Mouse (Mus musculus) intestine, embryonic 14.5 days (tissue): Measurements from ENCODE around the gene Zfp598. TPM values are rescaled to one million over a fixed set of nuclear protein-coding genes. Genes with fewer than 3 reads are reported as not detected.

Experiments
- ATAC-seq: fragments of 200-750 bp; cut with Nextera tagmentation; replicated peaks from 2 replicates; pipeline ENCODE4 v1.8.0; 2017; ENCODE audit warnings: low read depth, moderate number of reproducible peaks, moderate TSS enrichment, moderate library complexity; ENCODE audit not compliant: low FRiP score, low TSS enrichment
- DNase-seq: peaks from one replicate; pipeline ENCODE4 v3.0.0-alpha.2; 2018; ENCODE audit warnings: low spot score
- H3K27ac ChIP-seq: fragments of 300-500 bp; sonication (generic); 2 replicates; pipeline ENCODE4 v1.5.1; 2014; ENCODE audit warnings: low read depth, mild to moderate bottlenecking, control low read depth
- H3K27me3 ChIP-seq: fragments of 300-500 bp; sonication (generic); replicated peaks from 2 replicates; pipeline ENCODE4 v1.6.1; 2014; ENCODE audit warnings: low read length, control low read depth; ENCODE audit not compliant: control insufficient read depth, insufficient read depth
- H3K36me3 ChIP-seq: fragments of 300-500 bp; sonication (generic); 2 replicates; pipeline ENCODE4 v1.6.1; 2014; ENCODE audit warnings: low read length, control low read depth; ENCODE audit not compliant: control insufficient read depth, insufficient read depth
- H3K4me1 ChIP-seq: fragments of 300-500 bp; sonication (generic); replicated peaks from 2 replicates; pipeline ENCODE4 v1.6.1; 2014; ENCODE audit warnings: low read length, control low read depth, mixed read lengths; ENCODE audit not compliant: control insufficient read depth, insufficient read depth
- H3K4me2 ChIP-seq: fragments of 300-500 bp; sonication (generic); 2 replicates; pipeline ENCODE4 v1.6.1; 2014; ENCODE audit warnings: low read length
- H3K4me3 ChIP-seq: fragments of 300-500 bp; sonication (generic); 2 replicates; pipeline ENCODE4 v1.5.1; 2014; ENCODE audit warnings: low read depth, low read length, control low read depth, mixed read lengths
- H3K9ac ChIP-seq: fragments of 300-500 bp; sonication (generic); 2 replicates; pipeline ENCODE4 v1.6.1; 2014; ENCODE audit warnings: mild to moderate bottlenecking, low read length
- H3K9me3 ChIP-seq: fragments of 300-500 bp; sonication (generic); 2 replicates; pipeline ENCODE4 v1.6.1; 2016; ENCODE audit warnings: low read length, control low read depth; ENCODE audit not compliant: control insufficient read depth
- WGBS: fragments of 180-500 bp; shearing (Covaris S2); extraction: QIAGEN DNeasy Blood & Tissue Kit; methylation state at CpG from one replicate; pipeline ENCODE4 v1.1.7; 2014; 5-methylcytosine and 5-hydroxymethylcytosine counted together
- polyA plus RNA-seq: library from polyadenylated mRNA; unstranded; fragments of >200 nt; fragmentation: Nextera tagmentation; extraction: Ambion mirVana; gene quantifications from 2 replicates; pipeline ENCODE4 v1.2.1, GENCODE M21; 2014

Gene Zfp598
- polyA plus RNA-seq, 1 experiment from 2014 or later = 30.6 TPM

GRCm38 (mm10) chr17:24635694-24636093 is 33.8 kb upstream of the Zfp598 start:
- peaks cover 30% of the 10 kb centered on the region for H3K4me1 ChIP-seq
- peaks cover 10% of the 10 kb centered on the region for H3K36me3 ChIP-seq
- H3K9ac ChIP-seq = no peak overlapping the region
- no peak for ATAC-seq
- no peaks in the 10 kb centered on the region for H3K9me3 ChIP-seq
- H3K4me3 ChIP-seq = no peak overlapping the region
- H3K27ac ChIP-seq = no peak overlapping the region
- WGBS = 94% methylated on average over 5 of the region's 5 CpGs
- H3K27me3 ChIP-seq = no peaks in the 10 kb centered on the region
- no peak for DNase-seq
- no peak overlapping the region for H3K4me2 ChIP-seq

DNA sequence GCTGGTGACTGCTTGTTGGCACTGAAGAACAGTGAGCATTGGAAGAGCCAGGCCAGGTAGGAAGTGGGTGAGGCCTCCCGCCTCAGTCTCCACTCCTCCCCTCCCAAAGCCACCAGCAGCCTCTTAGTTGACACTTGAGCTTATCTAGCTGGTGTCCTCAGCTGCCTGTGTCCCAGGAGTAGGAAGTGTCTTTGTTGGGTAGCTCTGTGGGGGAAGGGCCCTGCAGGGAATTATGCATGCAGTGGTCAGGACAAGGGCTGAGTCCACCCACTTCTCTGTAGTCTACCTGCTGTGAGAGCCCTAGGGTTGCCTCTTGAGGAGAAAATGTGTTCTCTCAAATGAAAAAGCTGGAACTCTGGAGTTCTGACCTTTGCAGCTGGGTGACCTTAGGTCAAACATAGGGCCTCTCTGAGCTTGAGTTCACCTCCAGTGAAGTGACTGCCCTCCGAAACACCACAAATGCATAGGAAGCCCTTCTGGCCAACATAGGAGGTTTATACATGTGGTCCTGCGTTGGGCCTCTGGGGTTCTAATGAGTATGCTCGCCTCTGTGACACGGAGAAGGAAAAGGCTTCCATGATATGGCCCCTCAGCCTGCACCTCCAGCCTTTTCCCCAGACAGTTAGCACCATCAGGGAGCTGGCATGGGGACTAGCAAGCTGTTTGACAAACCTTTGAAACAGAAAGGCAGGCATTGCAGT is 32.6 kb upstream of the Zfp598 start:
- Histone ChIP-seq H3K36me3 (peaks cover 13% of the 10 kb centered on the region), H3K27ac (no peak overlapping the region), H3K4me3 (no peak overlapping the region), H3K4me1 (peaks cover 26% of the 10 kb centered on the region), H3K27me3 (no peaks in the 10 kb centered on the region), H3K9ac (no peak overlapping the region), H3K4me2 (no peak overlapping the region), H3K9me3 (no peaks in the 10 kb centered on the region)
- 65% methylated on average over 5 of the region's 5 CpGs for WGBS
- DNase-seq = no peak
- no peak for ATAC-seq

DNA sequence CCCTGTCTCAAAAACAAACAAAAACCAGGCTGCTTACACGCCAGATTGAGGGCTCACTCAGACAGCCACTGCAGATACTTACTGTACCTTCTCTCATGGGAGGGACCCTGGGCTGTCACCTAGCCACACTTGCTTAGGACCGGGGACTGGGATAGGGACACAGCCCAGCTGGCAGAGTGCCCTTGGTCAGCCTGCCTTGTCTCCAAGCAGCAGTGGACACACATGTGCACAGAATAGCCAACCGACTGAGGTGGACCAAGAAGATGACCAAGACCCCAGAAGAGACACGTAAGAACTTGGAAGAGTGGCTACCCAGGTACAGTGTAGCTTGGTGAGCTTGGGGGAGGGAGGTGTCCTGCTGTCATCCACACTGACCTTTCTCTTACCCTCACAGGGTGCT is 31.3 kb upstream of the Zfp598 start:
- peaks cover 21% of the 10 kb centered on the region for H3K4me1 ChIP-seq
- H3K4me2 ChIP-seq = no peak overlapping the region
- H3K27me3 ChIP-seq = no peaks in the 10 kb centered on the region
- no peak overlapping the region for H3K4me3 ChIP-seq
- H3K9me3 ChIP-seq = no peaks in the 10 kb centered on the region
- H3K27ac ChIP-seq = peak overlapping the region; percentile 43
- no peak overlapping the region for H3K9ac ChIP-seq
- WGBS = 86% methylated on average over 4 of the region's 4 CpGs
- no peak for ATAC-seq
- DNase-seq = no peak
- peaks cover 13% of the 10 kb centered on the region for H3K36me3 ChIP-seq

DNA sequence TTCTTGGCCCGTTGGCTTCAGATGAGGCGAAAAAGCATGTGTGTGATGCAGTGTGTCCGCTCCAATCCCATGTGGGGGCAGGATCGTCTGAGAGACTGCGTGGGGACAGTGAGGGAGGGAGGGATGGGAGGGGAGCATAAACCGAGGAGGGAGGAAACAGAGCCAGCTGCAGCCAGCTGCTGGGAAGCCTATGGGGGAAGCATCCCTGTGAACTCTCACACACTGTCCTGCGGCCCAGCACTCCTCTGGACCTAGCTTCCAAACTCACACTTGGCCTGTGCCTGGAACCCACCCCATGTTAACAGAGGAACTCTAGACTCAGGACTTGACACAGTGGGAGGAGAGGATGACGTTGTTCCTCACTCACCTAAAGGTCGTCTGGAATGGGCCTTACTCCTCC is 30.6 kb upstream of the Zfp598 start:
- DNase-seq (peak; percentile 73), ATAC-seq (peak; percentile 72)
- Histone ChIP-seq H3K9ac (no peak overlapping the region), H3K4me3 (no peak overlapping the region), H3K4me2 (no peak overlapping the region), H3K4me1 (peaks cover 18% of the 10 kb centered on the region), H3K27me3 (no peaks in the 10 kb centered on the region), H3K27ac (peak overlapping the region; percentile 92), H3K36me3 (peaks cover 13% of the 10 kb centered on the region), H3K9me3 (no peaks in the 10 kb centered on the region)
- 33% methylated on average over 9 of the region's 9 CpGs for WGBS

GRCm38 (mm10) chr17:24639571-24639988 is 29.9 kb upstream of the Zfp598 start:
- no peak for ATAC-seq
- 46% methylated on average over 5 of the region's 5 CpGs for WGBS
- Histone ChIP-seq H3K9ac (no peak overlapping the region), H3K4me3 (no peak overlapping the region), H3K27me3 (no peaks in the 10 kb centered on the region), H3K9me3 (no peaks in the 10 kb centered on the region), H3K4me2 (no peak overlapping the region), H3K4me1 (peaks cover 25% of the 10 kb centered on the region), H3K36me3 (peaks cover 13% of the 10 kb centered on the region), H3K27ac (peak overlapping the region; percentile 92)
- DNase-seq = no peak

DNA sequence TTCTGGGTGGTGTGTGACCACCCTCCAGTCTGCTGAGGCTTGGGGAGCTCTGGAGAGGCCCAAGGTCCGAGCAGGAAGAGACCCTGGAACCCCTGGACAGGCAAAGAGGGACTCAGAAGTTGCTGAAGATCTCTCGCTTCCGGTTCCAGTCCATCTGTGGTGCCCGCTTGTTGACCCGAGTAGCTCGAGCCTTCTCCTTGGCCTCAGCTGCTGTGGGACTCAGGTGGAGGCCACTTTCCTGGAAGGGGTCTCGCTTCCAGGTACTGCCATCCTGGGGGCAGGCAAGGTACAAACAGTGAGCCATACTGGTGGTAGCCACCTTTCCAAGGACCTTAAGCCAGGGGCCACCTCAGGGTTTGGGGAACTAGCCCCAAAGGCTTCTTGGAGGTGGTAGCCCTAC is 29.4 kb upstream of the Zfp598 start:
- Histone ChIP-seq H3K4me3 (no peak overlapping the region), H3K27ac (peak overlapping the region; percentile 92), H3K4me2 (no peak overlapping the region), H3K36me3 (peaks cover 13% of the 10 kb centered on the region), H3K9me3 (no peaks in the 10 kb centered on the region), H3K27me3 (no peaks in the 10 kb centered on the region), H3K4me1 (peaks cover 30% of the 10 kb centered on the region), H3K9ac (no peak overlapping the region)
- DNase-seq = no peak
- 89% methylated on average over 7 of the region's 7 CpGs for WGBS
- ATAC-seq = no peak

GRCm38 (mm10) chr17:24640581-24640980 is 28.9 kb upstream of the Zfp598 start:
- no peaks in the 10 kb centered on the region for H3K9me3 ChIP-seq
- DNase-seq = no peak
- no peak overlapping the region for H3K4me2 ChIP-seq
- H3K27me3 ChIP-seq = no peaks in the 10 kb centered on the region
- H3K9ac ChIP-seq = no peak overlapping the region
- 95% methylated on average over 15 of the region's 15 CpGs for WGBS
- peak overlapping the region; percentile 92 for H3K27ac ChIP-seq
- H3K4me1 ChIP-seq = peaks cover 35% of the 10 kb centered on the region
- H3K4me3 ChIP-seq = no peak overlapping the region
- ATAC-seq = no peak
- peaks cover 13% of the 10 kb centered on the region for H3K36me3 ChIP-seq

- Histone ChIP-seq H3K4me1 (peaks cover 35% of the 10 kb centered on the region), H3K4me2 (no peak overlapping the region), H3K9me3 (no peaks in the 10 kb centered on the region), H3K4me3 (no peak overlapping the region), H3K27ac (no peak overlapping the region), H3K9ac (no peak overlapping the region), H3K36me3 (peaks cover 13% of the 10 kb centered on the region), H3K27me3 (no peaks in the 10 kb centered on the region)
- ATAC-seq (no peak), DNase-seq (no peak)
- 87% methylated on average over 14 of the region's 14 CpGs for WGBS
Observed at GRCm38 (mm10) chr17:24641944-24642343, 27.5 kb upstream of the Zfp598 start.

DNA sequence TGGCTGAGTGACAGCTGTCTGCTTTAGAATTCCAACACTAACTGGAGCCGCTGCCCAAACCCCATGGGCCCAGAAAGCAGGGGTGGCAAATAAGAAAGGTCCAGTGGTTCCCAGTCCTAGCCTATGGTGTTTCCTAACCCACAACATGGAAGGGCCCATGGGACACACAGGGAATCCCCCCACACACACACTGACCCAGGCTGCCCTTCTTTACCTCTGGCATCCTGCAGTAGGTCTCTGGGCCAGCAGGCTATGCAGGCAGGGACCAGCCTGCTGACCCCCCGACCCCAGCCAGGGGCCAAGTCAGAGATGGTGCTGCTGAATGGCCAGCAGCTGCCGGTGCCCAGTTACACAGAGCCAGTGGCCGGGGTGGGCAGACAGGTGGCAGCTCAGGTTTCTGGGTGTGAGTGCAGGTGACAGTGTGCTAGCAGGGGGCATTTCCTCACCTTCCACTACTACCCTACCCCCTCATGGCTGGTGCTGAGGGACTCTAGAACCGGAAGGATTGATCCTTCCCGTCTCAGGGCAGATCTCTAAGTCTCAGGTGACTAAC is 26.6 kb upstream of the Zfp598 start:
- Histone ChIP-seq H3K9me3 (no peaks in the 10 kb centered on the region), H3K4me1 (peaks cover 35% of the 10 kb centered on the region), H3K4me2 (no peak overlapping the region), H3K9ac (no peak overlapping the region), H3K27me3 (no peaks in the 10 kb centered on the region), H3K4me3 (no peak overlapping the region), H3K27ac (no peak overlapping the region), H3K36me3 (peaks cover 13% of the 10 kb centered on the region)
- 78% methylated on average over 6 of the region's 6 CpGs for WGBS
- DNase-seq = no peak
- ATAC-seq = no peak
